Mouse (Mus musculus) layer of hippocampus, postnatal 25 days (tissue): ENCODE measurements around the gene Pecr. TPM values are rescaled to one million over a fixed set of nuclear protein-coding genes. Genes with fewer than 3 reads are reported as not detected.

ENCODE experiments used
- DNase-seq, 2 experiments: peaks; one replicate each; pipeline ENCODE4 v3.0.0; 2022; ENCODE audit warnings: mixed read lengths in 2 of 2, low spot score in 1 of 2; ENCODE audit errors: extremely low spot score in 1 of 2
- total RNA-seq, 2 experiments: library from RNA; stranded (reverse); gene quantifications; 2 replicates each; pipeline ENCODE4 v1.2.3; 2021

The Pecr gene
- total RNA-seq, 2 experiments from 2014 or later = 5.2 to 5.9 TPM

GRCm38 (mm10) chr1:72210803-72211679 is 73.1 kb downstream of the Pecr start:
- DNase-seq = no peak

Other genes starting within 250 kb of the Pecr start
- gene Mreg, start 72.0 kb downstream of the Pecr start, total RNA-seq = 1 to 10 TPM; 3.5 to 4.0 TPM
- gene Tmem169, start 55 bp upstream of the Pecr start, total RNA-seq = 10 to 100 TPM; 18.0 to 20.6 TPM
- gene Xrcc5, start 23.1 kb upstream of the Pecr start, total RNA-seq = 10 to 100 TPM; 13.1 to 13.9 TPM